Mouse (Mus musculus): ENCODE results near the gene Hmox2. TPM values are rescaled to one million over a fixed set of nuclear protein-coding genes. Genes with fewer than 3 reads are reported as not detected.
"Not testable (repeated sequence)": the region's sequence is repeated elsewhere in the genome, so short reads cannot be mapped to it uniquely, and the experiment has no call there.

Hmox2 gene
- polyA plus RNA-seq, 1 experiment from 2014 or later, result 105 TPM

- no peak overlapping the region for H3K27ac ChIP-seq (ENCODE audit: low read length)
- no peaks in the 10 kb centered on the region for H3K9me3 ChIP-seq (ENCODE audit: control insufficient read depth, low read depth, low read length)
- no peak overlapping the region for H3K4me2 ChIP-seq (replicated peaks; ENCODE audit: low read depth, low read length)
- no peaks in the 10 kb centered on the region for H3K36me3 ChIP-seq (ENCODE audit: control insufficient read depth, insufficient read depth, low read length)
- WGBS, result 72% methylated on average over 3 of the region's 3 CpGs
- H3K4me3 ChIP-seq (ENCODE audit: low read depth, low read length), result no peak overlapping the region
- no peaks in the 10 kb centered on the region for H3K27me3 ChIP-seq (ENCODE audit: control insufficient read depth, insufficient read depth, low read length)
- H3K9ac ChIP-seq (replicated peaks; ENCODE audit: low read depth, low read length), result no peak overlapping the region
- no peak for ATAC-seq (ENCODE audit: insufficient number of reproducible peaks, insufficient read depth, low FRiP score, low read depth)
- H3K4me1 ChIP-seq (ENCODE audit: control insufficient read depth, insufficient read depth, low read length), result 0 out of 2 replicates have a peak, but pooled peaks cover 5% of the 10 kb centered on the region
These were observed 4.7 kb downstream of the Hmox2 start for GRCm38 (mm10) chr16:4730776-4731358.

GRCm38 (mm10) chr16:4736262-4736661, 10.1 kb downstream of the Hmox2 start:
- Histone ChIP-seq H3K4me3 (ENCODE audit: low read depth, low read length) (no peak overlapping the region), H3K27me3 (ENCODE audit: control insufficient read depth, insufficient read depth, low read length) (no peaks in the 10 kb centered on the region), H3K4me1 (ENCODE audit: control insufficient read depth, insufficient read depth, low read length) (no peaks in the 10 kb centered on the region), H3K9me3 (ENCODE audit: control insufficient read depth, low read depth, low read length) (no peaks in the 10 kb centered on the region), H3K27ac (ENCODE audit: low read length) (no peak overlapping the region), H3K4me2 (replicated peaks; ENCODE audit: low read depth, low read length) (no peak overlapping the region), H3K9ac (replicated peaks; ENCODE audit: low read depth, low read length) (no peak overlapping the region), H3K36me3 (ENCODE audit: control insufficient read depth, insufficient read depth, low read length) (no peaks in the 10 kb centered on the region)
- 74% methylated on average over 2 of the region's 2 CpGs for WGBS
- ATAC-seq (ENCODE audit: insufficient number of reproducible peaks, insufficient read depth, low FRiP score, low read depth), result no peak

GRCm38 (mm10) chr16:4739994-4740393, 13.8 kb downstream of the Hmox2 start:
- H3K27ac ChIP-seq (ENCODE audit: low read length), result no peak overlapping the region
- peaks cover 3% of the 10 kb centered on the region; the same call in 1 of the 2 replicates for H3K9me3 ChIP-seq (ENCODE audit: control insufficient read depth, low read depth, low read length)
- ATAC-seq (ENCODE audit: insufficient number of reproducible peaks, insufficient read depth, low FRiP score, low read depth), result no peak
- no peak overlapping the region for H3K9ac ChIP-seq (replicated peaks; ENCODE audit: low read depth, low read length)
- H3K4me1 ChIP-seq (ENCODE audit: control insufficient read depth, insufficient read depth, low read length), result no peaks in the 10 kb centered on the region
- WGBS, result 82% methylated on average over 2 of the region's 2 CpGs
- no peak overlapping the region for H3K4me3 ChIP-seq (ENCODE audit: low read depth, low read length)
- no peak overlapping the region for H3K4me2 ChIP-seq (replicated peaks; ENCODE audit: low read depth, low read length)
- H3K36me3 ChIP-seq (ENCODE audit: control insufficient read depth, insufficient read depth, low read length), result no peaks in the 10 kb centered on the region
- no peaks in the 10 kb centered on the region for H3K27me3 ChIP-seq (ENCODE audit: control insufficient read depth, insufficient read depth, low read length)

- ATAC-seq (ENCODE audit: insufficient number of reproducible peaks, insufficient read depth, low FRiP score, low read depth), result no peak
- Histone ChIP-seq H3K9ac (replicated peaks; ENCODE audit: low read depth, low read length) (no peak overlapping the region), H3K4me3 (ENCODE audit: low read depth, low read length) (no peak overlapping the region), H3K27ac (ENCODE audit: low read length) (no peak overlapping the region), H3K9me3 (ENCODE audit: control insufficient read depth, low read depth, low read length) (peaks cover 3% of the 10 kb centered on the region; the same call in 1 of the 2 replicates), H3K4me2 (replicated peaks; ENCODE audit: low read depth, low read length) (no peak overlapping the region), H3K27me3 (ENCODE audit: control insufficient read depth, insufficient read depth, low read length) (no peaks in the 10 kb centered on the region), H3K36me3 (ENCODE audit: control insufficient read depth, insufficient read depth, low read length) (no peaks in the 10 kb centered on the region), H3K4me1 (ENCODE audit: control insufficient read depth, insufficient read depth, low read length) (no peaks in the 10 kb centered on the region)
- 93% methylated on average over 1 of the region's 1 CpGs for WGBS
These were observed 16.0 kb downstream of the Hmox2 start for GRCm38 (mm10) chr16:4742186-4742585.

DNA sequence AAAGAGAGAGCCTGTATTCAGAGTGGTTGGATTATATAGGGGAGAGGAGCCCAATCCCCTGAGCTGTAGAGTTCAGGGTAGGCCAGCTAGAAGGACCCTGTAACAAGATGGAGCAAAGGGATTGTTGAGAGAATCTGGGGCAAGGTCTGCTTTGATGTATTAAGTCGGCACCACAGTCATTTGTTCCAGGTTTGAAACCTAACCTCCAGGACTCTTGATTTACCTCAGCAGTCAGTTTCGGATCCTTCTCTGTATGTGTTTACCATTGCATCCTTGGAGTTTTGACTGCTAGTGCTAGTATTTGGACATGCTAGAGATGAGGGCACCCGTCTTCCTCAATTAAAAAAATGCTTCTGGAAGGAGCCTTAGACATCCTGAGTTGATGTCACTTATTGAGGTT, 26.0 kb downstream of the Hmox2 start:
- H3K27me3 ChIP-seq (ENCODE audit: control insufficient read depth, insufficient read depth, low read length), result no peaks in the 10 kb centered on the region
- no peak for ATAC-seq (ENCODE audit: insufficient number of reproducible peaks, insufficient read depth, low FRiP score, low read depth)
- no peak overlapping the region for H3K4me2 ChIP-seq (replicated peaks; ENCODE audit: low read depth, low read length)
- H3K27ac ChIP-seq (ENCODE audit: low read length), result no peak overlapping the region
- H3K4me1 ChIP-seq (ENCODE audit: control insufficient read depth, insufficient read depth, low read length), result no peaks in the 10 kb centered on the region
- no peaks in the 10 kb centered on the region for H3K9me3 ChIP-seq (ENCODE audit: control insufficient read depth, low read depth, low read length)
- no peak overlapping the region for H3K4me3 ChIP-seq (ENCODE audit: low read depth, low read length)
- no peak overlapping the region for H3K9ac ChIP-seq (replicated peaks; ENCODE audit: low read depth, low read length)
- H3K36me3 ChIP-seq (ENCODE audit: control insufficient read depth, insufficient read depth, low read length), result no peaks in the 10 kb centered on the region
- 92% methylated on average over 3 of the region's 3 CpGs for WGBS

GRCm38 (mm10) chr16:4754045-4754444, 27.9 kb downstream of the Hmox2 start:
- Histone ChIP-seq H3K9ac (replicated peaks; ENCODE audit: low read depth, low read length) (no peak overlapping the region), H3K9me3 (ENCODE audit: control insufficient read depth, low read depth, low read length) (no peaks in the 10 kb centered on the region), H3K27ac (ENCODE audit: low read length) (no peak overlapping the region), H3K4me1 (ENCODE audit: control insufficient read depth, insufficient read depth, low read length) (no peaks in the 10 kb centered on the region), H3K27me3 (ENCODE audit: control insufficient read depth, insufficient read depth, low read length) (no peaks in the 10 kb centered on the region), H3K4me3 (ENCODE audit: low read depth, low read length) (no peak overlapping the region), H3K36me3 (ENCODE audit: control insufficient read depth, insufficient read depth, low read length) (no peaks in the 10 kb centered on the region), H3K4me2 (replicated peaks; ENCODE audit: low read depth, low read length) (no peak overlapping the region)
- WGBS, result 78% methylated on average over 3 of the region's 3 CpGs
- ATAC-seq (ENCODE audit: insufficient number of reproducible peaks, insufficient read depth, low FRiP score, low read depth), result no peak

- H3K27ac ChIP-seq (ENCODE audit: low read length), result peak overlapping the region; percentile 75
- peak overlapping the region; percentile 29 for H3K4me2 ChIP-seq (replicated peaks; ENCODE audit: low read depth, low read length)
- H3K4me3 ChIP-seq (ENCODE audit: low read depth, low read length), result peak overlapping the region; percentile 34
- ATAC-seq (ENCODE audit: insufficient number of reproducible peaks, insufficient read depth, low FRiP score, low read depth), result peak; percentile 69; the same call in 1 of the 2 replicates
- WGBS, result 7% methylated on average over 32 of the region's 42 CpGs
- H3K9ac ChIP-seq (replicated peaks; ENCODE audit: low read depth, low read length); H3K36me3 ChIP-seq (ENCODE audit: control insufficient read depth, insufficient read depth, low read length); H3K4me1 ChIP-seq (ENCODE audit: control insufficient read depth, insufficient read depth, low read length); H3K27me3 ChIP-seq (ENCODE audit: control insufficient read depth, insufficient read depth, low read length); H3K9me3 ChIP-seq (ENCODE audit: control insufficient read depth, low read depth, low read length): not testable (repeated sequence)
These were observed 30.6 kb downstream of the Hmox2 start for GRCm38 (mm10) chr16:4756660-4757335.

DNA sequence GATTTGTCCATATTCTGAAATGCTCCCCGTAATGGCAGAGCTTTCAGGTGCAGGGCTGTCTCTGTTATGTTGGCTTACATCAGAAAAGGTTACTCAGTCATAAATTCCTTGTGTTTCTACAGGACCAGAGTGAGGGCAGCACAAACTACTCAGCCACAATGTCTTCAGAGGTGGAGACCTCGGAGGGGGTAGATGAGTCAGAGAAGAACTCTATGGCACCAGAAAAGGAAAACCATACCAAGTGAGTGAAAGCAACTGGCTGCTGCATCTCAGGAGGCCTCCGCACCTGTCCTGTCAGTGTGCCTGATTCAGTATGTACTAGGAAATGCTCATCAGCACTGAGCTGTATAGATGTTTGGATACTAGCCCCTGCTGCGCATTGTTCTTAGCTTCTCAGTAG, 36.3 kb downstream of the Hmox2 start:
- no peaks in the 10 kb centered on the region for H3K9me3 ChIP-seq (ENCODE audit: control insufficient read depth, low read depth, low read length)
- H3K4me3 ChIP-seq (ENCODE audit: low read depth, low read length), result no peak overlapping the region
- no peaks in the 10 kb centered on the region for H3K4me1 ChIP-seq (ENCODE audit: control insufficient read depth, insufficient read depth, low read length)
- H3K36me3 ChIP-seq (ENCODE audit: control insufficient read depth, insufficient read depth, low read length), result peaks cover 38% of the 10 kb centered on the region
- no peak overlapping the region for H3K9ac ChIP-seq (replicated peaks; ENCODE audit: low read depth, low read length)
- no peak overlapping the region for H3K27ac ChIP-seq (ENCODE audit: low read length)
- no peak overlapping the region for H3K4me2 ChIP-seq (replicated peaks; ENCODE audit: low read depth, low read length)
- ATAC-seq (ENCODE audit: insufficient number of reproducible peaks, insufficient read depth, low FRiP score, low read depth), result no peak
- no peaks in the 10 kb centered on the region for H3K27me3 ChIP-seq (ENCODE audit: control insufficient read depth, insufficient read depth, low read length)
- 89% methylated on average over 4 of the region's 4 CpGs for WGBS

DNA sequence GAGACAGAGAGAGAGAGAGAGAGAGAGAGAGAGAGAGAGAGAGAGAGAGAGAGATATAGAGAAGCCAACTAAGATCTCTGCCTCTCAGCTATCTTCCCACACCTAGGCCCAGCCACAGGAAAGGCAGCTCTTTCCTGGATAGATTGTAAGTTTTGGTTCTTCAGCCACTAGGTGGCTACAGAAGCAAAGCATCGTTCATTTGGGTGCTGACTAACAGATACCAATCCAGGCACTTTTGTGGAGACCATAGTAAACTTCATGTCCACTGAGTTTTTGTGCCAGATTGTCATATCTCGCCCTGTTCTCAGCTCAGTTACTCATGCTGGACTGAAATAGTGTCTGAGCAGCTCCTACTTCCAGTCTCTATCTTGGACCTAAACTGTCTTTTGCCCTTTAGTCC, 37.1 kb downstream of the Hmox2 start:
- Histone ChIP-seq H3K27me3 (ENCODE audit: control insufficient read depth, insufficient read depth, low read length) (no peaks in the 10 kb centered on the region), H3K27ac (ENCODE audit: low read length) (no peak overlapping the region), H3K9ac (replicated peaks; ENCODE audit: low read depth, low read length) (no peak overlapping the region), H3K36me3 (ENCODE audit: control insufficient read depth, insufficient read depth, low read length) (peaks cover 47% of the 10 kb centered on the region), H3K4me3 (ENCODE audit: low read depth, low read length) (no peak overlapping the region), H3K9me3 (ENCODE audit: control insufficient read depth, low read depth, low read length) (no peaks in the 10 kb centered on the region), H3K4me2 (replicated peaks; ENCODE audit: low read depth, low read length) (no peak overlapping the region), H3K4me1 (ENCODE audit: control insufficient read depth, insufficient read depth, low read length) (no peaks in the 10 kb centered on the region)
- ATAC-seq (ENCODE audit: insufficient number of reproducible peaks, insufficient read depth, low FRiP score, low read depth), result no peak
- WGBS, result 39% methylated on average over 2 of the region's 2 CpGs
